Mouse (Mus musculus): ENCODE measurements at regions not wholly inside any gene's neighbourhood (a gene's known extent, or its start where the extent isn't known, plus 50 kb on each side); places are given as distances from the start of the nearest gene placed in this dataset.
A peak's percentile ranks its signal among the peaks of the same experiment; 100 is the strongest.

GRCm38 (mm10) chr1:90353325-90353724, 149.5 kb downstream of the Ackr3 start:
- no peak overlapping the region for H3K4me3 ChIP-seq
- no peak for ATAC-seq (ENCODE audit: insufficient number of reproducible peaks, low FRiP score)
- H3K9me3 ChIP-seq (replicated peaks), result no peaks in the 10 kb centered on the region
- WGBS, result 27% methylated on average over 7 of the region's 7 CpGs
- no peak overlapping the region for H3K9ac ChIP-seq
- no peaks in the 10 kb centered on the region for H3K36me3 ChIP-seq
- H3K27ac ChIP-seq (ENCODE audit: poor library complexity, severe bottlenecking), result no peak overlapping the region
- peaks cover 5% of the 10 kb centered on the region for H3K27me3 ChIP-seq (replicated peaks)
- no peak overlapping the region for H3K4me2 ChIP-seq
- H3K4me1 ChIP-seq (replicated peaks), result peaks cover 10% of the 10 kb centered on the region

- no peak for ATAC-seq (ENCODE audit: insufficient number of reproducible peaks, low FRiP score)
- Histone ChIP-seq H3K27me3 (replicated peaks) (peaks cover 5% of the 10 kb centered on the region; the same call in 1 of the 2 replicates), H3K27ac (ENCODE audit: poor library complexity, severe bottlenecking) (no peak overlapping the region), H3K4me1 (replicated peaks) (peaks cover 10% of the 10 kb centered on the region), H3K9me3 (replicated peaks) (no peaks in the 10 kb centered on the region), H3K4me2 (no peak overlapping the region), H3K36me3 (no peaks in the 10 kb centered on the region), H3K9ac (no peak overlapping the region), H3K4me3 (no peak overlapping the region)
- WGBS, result 76% methylated on average over 3 of the region's 3 CpGs
Measured at GRCm38 (mm10) chr1:90356567-90356966, 152.8 kb downstream of the Ackr3 start.

- no peaks in the 10 kb centered on the region for H3K36me3 ChIP-seq
- H3K27ac ChIP-seq (ENCODE audit: poor library complexity, severe bottlenecking), result no peak overlapping the region
Measured at GRCm38 (mm10) chr1:90357391-90357790, 153.6 kb downstream of the Ackr3 start.

GRCm38 (mm10) chr1:90358971-90359370, 155.2 kb downstream of the Ackr3 start:
- WGBS, result 73% methylated on average over 2 of the region's 2 CpGs
- ATAC-seq (ENCODE audit: insufficient number of reproducible peaks, low FRiP score), result no peak
- Histone ChIP-seq H3K4me1 (replicated peaks) (0 out of 2 replicates have a peak, but pooled peaks cover 2% of the 10 kb centered on the region), H3K4me3 (no peak overlapping the region), H3K4me2 (no peak overlapping the region), H3K27me3 (replicated peaks) (peaks cover 5% of the 10 kb centered on the region; the same call in 1 of the 2 replicates), H3K9ac (no peak overlapping the region), H3K9me3 (replicated peaks) (no peaks in the 10 kb centered on the region), H3K36me3 (no peaks in the 10 kb centered on the region), H3K27ac (ENCODE audit: poor library complexity, severe bottlenecking) (no peak overlapping the region)

More at GRCm38 (mm10) chr1:90357391-90357790, 153.6 kb downstream of the Ackr3 start:
- no peak overlapping the region for H3K4me2 ChIP-seq
- ATAC-seq (ENCODE audit: insufficient number of reproducible peaks, low FRiP score), result no peak
- no peaks in the 10 kb centered on the region for H3K9me3 ChIP-seq (replicated peaks)
- no peak overlapping the region for H3K9ac ChIP-seq
- peaks cover 6% of the 10 kb centered on the region for H3K4me1 ChIP-seq (replicated peaks)
- peaks cover 5% of the 10 kb centered on the region; the same call in 1 of the 2 replicates for H3K27me3 ChIP-seq (replicated peaks)
- H3K4me3 ChIP-seq, result no peak overlapping the region

- no peaks in the 10 kb centered on the region for H3K4me1 ChIP-seq (replicated peaks)
- 55% methylated on average over 3 of the region's 3 CpGs for WGBS
Measured at GRCm38 (mm10) chr1:90360065-90360464, 156.3 kb downstream of the Ackr3 start.

GRCm38 (mm10) chr1:90364444-90364843, 160.7 kb downstream of the Ackr3 start:
- Histone ChIP-seq H3K9ac (no peak overlapping the region), H3K4me1 (replicated peaks) (peaks cover 10% of the 10 kb centered on the region), H3K36me3 (no peaks in the 10 kb centered on the region), H3K27ac (ENCODE audit: poor library complexity, severe bottlenecking) (no peak overlapping the region), H3K4me3 (no peak overlapping the region), H3K4me2 (no peak overlapping the region), H3K27me3 (replicated peaks) (no peaks in the 10 kb centered on the region), H3K9me3 (replicated peaks) (no peaks in the 10 kb centered on the region)
- ATAC-seq (ENCODE audit: insufficient number of reproducible peaks, low FRiP score), result no peak
- WGBS, result 77% methylated on average over 4 of the region's 4 CpGs

More at GRCm38 (mm10) chr1:90360065-90360464, 156.3 kb downstream of the Ackr3 start:
- Histone ChIP-seq H3K27ac (ENCODE audit: poor library complexity, severe bottlenecking) (no peak overlapping the region), H3K9ac (no peak overlapping the region), H3K27me3 (replicated peaks) (peaks cover 5% of the 10 kb centered on the region; the same call in 1 of the 2 replicates), H3K4me2 (no peak overlapping the region), H3K4me3 (no peak overlapping the region), H3K36me3 (no peaks in the 10 kb centered on the region), H3K9me3 (replicated peaks) (no peaks in the 10 kb centered on the region)
- ATAC-seq (ENCODE audit: insufficient number of reproducible peaks, low FRiP score), result no peak

GRCm38 (mm10) chr1:90368581-90368980, 164.8 kb downstream of the Ackr3 start:
- peaks cover 10% of the 10 kb centered on the region for H3K4me1 ChIP-seq (replicated peaks)
- no peak for ATAC-seq (ENCODE audit: insufficient number of reproducible peaks, low FRiP score)
- no peak overlapping the region for H3K9ac ChIP-seq
- H3K27ac ChIP-seq (ENCODE audit: poor library complexity, severe bottlenecking), result peak overlapping the region; percentile 50; the same call in 1 of the 2 replicates
- 26% methylated on average over 10 of the region's 10 CpGs for WGBS
- H3K4me3 ChIP-seq, result no peak overlapping the region
- H3K36me3 ChIP-seq, result no peaks in the 10 kb centered on the region
- no peaks in the 10 kb centered on the region; the same call in 1 of the 2 replicates for H3K9me3 ChIP-seq (replicated peaks)
- no peak overlapping the region for H3K4me2 ChIP-seq
- no peaks in the 10 kb centered on the region for H3K27me3 ChIP-seq (replicated peaks)

GRCm38 (mm10) chr1:90369287-90369686, 165.5 kb downstream of the Ackr3 start:
- Histone ChIP-seq H3K4me2 (no peak overlapping the region), H3K9ac (no peak overlapping the region), H3K27me3 (replicated peaks) (no peaks in the 10 kb centered on the region), H3K4me3 (no peak overlapping the region), H3K36me3 (no peaks in the 10 kb centered on the region), H3K27ac (ENCODE audit: poor library complexity, severe bottlenecking) (peak overlapping the region; percentile 50; the same call in 1 of the 2 replicates), H3K4me1 (replicated peaks) (peaks cover 10% of the 10 kb centered on the region), H3K9me3 (replicated peaks) (no peaks in the 10 kb centered on the region; the same call in 1 of the 2 replicates)
- WGBS, result 81% methylated on average over 2 of the region's 2 CpGs
- ATAC-seq (ENCODE audit: insufficient number of reproducible peaks, low FRiP score), result no peak

- H3K27ac ChIP-seq (ENCODE audit: poor library complexity, severe bottlenecking), result 0 out of 2 replicates have a peak overlapping the region, but pooled peaks have one; percentile 3
- H3K36me3 ChIP-seq, result no peaks in the 10 kb centered on the region
- peaks cover 10% of the 10 kb centered on the region for H3K4me1 ChIP-seq (replicated peaks)
- ATAC-seq (ENCODE audit: insufficient number of reproducible peaks, low FRiP score), result peak; percentile 69; the same call in 1 of the 2 replicates
- H3K9me3 ChIP-seq (replicated peaks), result no peaks in the 10 kb centered on the region; the same call in 1 of the 2 replicates
- no peak overlapping the region for H3K4me2 ChIP-seq
- no peaks in the 10 kb centered on the region for H3K27me3 ChIP-seq (replicated peaks)
- H3K4me3 ChIP-seq, result no peak overlapping the region
- 59% methylated on average over 5 of the region's 5 CpGs for whole genome bisulfite sequencing
- H3K9ac ChIP-seq, result no peak overlapping the region
Measured at GRCm38 (mm10) chr1:90370766-90371165, 167.0 kb downstream of the Ackr3 start.

GRCm38 (mm10) chr1:90373001-90373400, 169.2 kb downstream of the Ackr3 start:
- H3K36me3 ChIP-seq, result no peaks in the 10 kb centered on the region
- no peak overlapping the region for H3K4me2 ChIP-seq
- peaks cover 10% of the 10 kb centered on the region for H3K4me1 ChIP-seq (replicated peaks)
- no peaks in the 10 kb centered on the region for H3K27me3 ChIP-seq (replicated peaks)
- no peak overlapping the region for H3K9ac ChIP-seq
- no peak for ATAC-seq (ENCODE audit: insufficient number of reproducible peaks, low FRiP score)
- no peak overlapping the region for H3K27ac ChIP-seq (ENCODE audit: poor library complexity, severe bottlenecking)
- WGBS, result 81% methylated on average over 5 of the region's 5 CpGs
- no peaks in the 10 kb centered on the region; the same call in 1 of the 2 replicates for H3K9me3 ChIP-seq (replicated peaks)
- H3K4me3 ChIP-seq, result no peak overlapping the region

- Histone ChIP-seq H3K4me3 (no peak overlapping the region), H3K27ac (ENCODE audit: poor library complexity, severe bottlenecking) (no peak overlapping the region), H3K4me2 (no peak overlapping the region), H3K36me3 (no peaks in the 10 kb centered on the region), H3K9me3 (replicated peaks) (no peaks in the 10 kb centered on the region; the same call in 1 of the 2 replicates), H3K27me3 (replicated peaks) (no peaks in the 10 kb centered on the region), H3K9ac (no peak overlapping the region), H3K4me1 (replicated peaks) (no peaks in the 10 kb centered on the region)
- 83% methylated on average over 12 of the region's 12 CpGs for WGBS
- no peak for ATAC-seq (ENCODE audit: insufficient number of reproducible peaks, low FRiP score)
Measured at GRCm38 (mm10) chr1:90374517-90374916, 170.7 kb downstream of the Ackr3 start.
